Mouse (Mus musculus) stomach, postnatal 0 days (tissue): ENCODE data around the gene Ralgapb.

ENCODE experiments used
- CTCF ChIP-seq: IDR thresholded peaks from 2 replicates; pipeline ENCODE4 v1.5.1; 2016; ENCODE audit warnings: antibody characterized with exemption, low read depth, mild to moderate bottlenecking, moderate library complexity
- EP300 ChIP-seq: optimal IDR thresholded peaks from 2 replicates; pipeline ENCODE3; 2016; ENCODE audit warnings: antibody characterized with exemption

- TF ChIP-seq CTCF (no peak), EP300 (no peak)
These were observed 135.6 kb downstream of the Ralgapb start for GRCm38 (mm10) chr2:158545266-158545665.
